Mouse (Mus musculus): Measurements from ENCODE around the gene Slc39a11. TPM values are rescaled to one million over a fixed set of nuclear protein-coding genes. Genes with fewer than 3 reads are reported as not detected.

Gene Slc39a11
- polyA plus RNA-seq, 1 experiment from 2014 or later = 33.9 TPM

- peaks cover 14% of the 10 kb centered on the region for H3K4me1 ChIP-seq
- no peaks in the 10 kb centered on the region for H3K9me3 ChIP-seq
- peaks cover 34% of the 10 kb centered on the region for H3K27me3 ChIP-seq (replicated peaks)
- H3K9ac ChIP-seq = peak overlapping the region; percentile 83
- peak overlapping the region; percentile 73 for H3K4me3 ChIP-seq
- under 1% methylated on average over 42 of the region's 42 CpGs for WGBS
- ATAC-seq (replicated peaks) = peak; percentile 92
- H3K36me3 ChIP-seq (replicated peaks) = no peaks in the 10 kb centered on the region
- peak overlapping the region; percentile 87 for H3K27ac ChIP-seq
- peak overlapping the region; percentile 72 for H3K4me2 ChIP-seq
Observed at GRCm38 (mm10) chr11:113201470-113201997, 448.3 kb downstream of the Slc39a11 start.

- Histone ChIP-seq H3K4me3 (peak overlapping the region; percentile 73), H3K9me3 (no peaks in the 10 kb centered on the region), H3K9ac (peak overlapping the region; percentile 83), H3K36me3 (replicated peaks) (no peaks in the 10 kb centered on the region), H3K27me3 (replicated peaks) (peaks cover 29% of the 10 kb centered on the region), H3K4me1 (peaks cover 14% of the 10 kb centered on the region), H3K27ac (no peak overlapping the region; the same call in 1 of the 2 replicates), H3K4me2 (peak overlapping the region; percentile 72)
- ATAC-seq (replicated peaks) = 0 out of 2 replicates have a peak, but pooled peaks have one; percentile 40
- WGBS = 11% methylated on average over 15 of the region's 15 CpGs
Observed at GRCm38 (mm10) chr11:113200901-113201300, 449.0 kb downstream of the Slc39a11 start.

- peak overlapping the region; percentile 72 for H3K4me2 ChIP-seq
- H3K27ac ChIP-seq = no peak overlapping the region
- no peak overlapping the region for H3K9ac ChIP-seq
- peaks cover 14% of the 10 kb centered on the region for H3K4me1 ChIP-seq
- peak overlapping the region; percentile 73; the same call in 1 of the 2 replicates for H3K4me3 ChIP-seq
- ATAC-seq (replicated peaks) = no peak
- no peaks in the 10 kb centered on the region for H3K36me3 ChIP-seq (replicated peaks)
- H3K27me3 ChIP-seq (replicated peaks) = peaks cover 5% of the 10 kb centered on the region
- H3K9me3 ChIP-seq = no peaks in the 10 kb centered on the region
- WGBS = 89% methylated on average over 15 of the region's 15 CpGs
Observed at GRCm38 (mm10) chr11:113198586-113198985, 451.3 kb downstream of the Slc39a11 start.

GRCm38 (mm10) chr11:113197624-113198023 lies 452.3 kb downstream of the Slc39a11 start:
- H3K9me3 ChIP-seq = no peaks in the 10 kb centered on the region
- H3K4me3 ChIP-seq = no peak overlapping the region
- H3K9ac ChIP-seq = no peak overlapping the region
- WGBS = 88% methylated on average over 8 of the region's 8 CpGs
- no peaks in the 10 kb centered on the region; the same call in 1 of the 2 replicates for H3K27me3 ChIP-seq (replicated peaks)
- H3K4me2 ChIP-seq = peak overlapping the region; percentile 7; the same call in 1 of the 2 replicates
- no peaks in the 10 kb centered on the region for H3K36me3 ChIP-seq (replicated peaks)
- H3K4me1 ChIP-seq = peaks cover 18% of the 10 kb centered on the region
- no peak overlapping the region for H3K27ac ChIP-seq
- no peak for ATAC-seq (replicated peaks)

GRCm38 (mm10) chr11:113196234-113197007 lies 453.5 kb downstream of the Slc39a11 start:
- H3K4me1 ChIP-seq = peaks cover 21% of the 10 kb centered on the region
- no peaks in the 10 kb centered on the region for H3K36me3 ChIP-seq (replicated peaks)
- H3K4me2 ChIP-seq = no peak overlapping the region
- no peaks in the 10 kb centered on the region for H3K9me3 ChIP-seq
- no peak for ATAC-seq (replicated peaks)
- no peak overlapping the region for H3K9ac ChIP-seq
- H3K27me3 ChIP-seq (replicated peaks) = no peaks in the 10 kb centered on the region
- H3K27ac ChIP-seq = no peak overlapping the region
- 87% methylated on average over 19 of the region's 19 CpGs for WGBS
- H3K4me3 ChIP-seq = no peak overlapping the region

Other genes with a start within 250 kb of the Slc39a11 start
- gene Sstr2, start 30.7 kb downstream of the Slc39a11 start, polyA plus RNA-seq (2015; fragmentation: Nextera tagmentation; extraction: Ambion mirVana) = 15.5 and 20.5 TPM in 2 replicates
- 39.8 and 40.7 TPM in 2 replicates for gene Cog1, start 910 bp downstream of the Slc39a11 start, polyA plus RNA-seq (2015; fragmentation: Nextera tagmentation; extraction: Ambion mirVana)
- gene Fam104a, start 34.1 kb upstream of the Slc39a11 start, polyA plus RNA-seq (2015; fragmentation: Nextera tagmentation; extraction: Ambion mirVana) = 42.9 and 43.1 TPM in 2 replicates
- 30.3 and 30.7 TPM in 2 replicates for gene D11Wsu47e, start 34.3 kb upstream of the Slc39a11 start, polyA plus RNA-seq (2015; fragmentation: Nextera tagmentation; extraction: Ambion mirVana)
- 0.22 and 0.73 TPM in 2 replicates for gene Cpsf4l, start 59.9 kb upstream of the Slc39a11 start, polyA plus RNA-seq (2015; fragmentation: Nextera tagmentation; extraction: Ambion mirVana)
- gene Cdc42ep4, start 101.8 kb upstream of the Slc39a11 start, polyA plus RNA-seq (2015; fragmentation: Nextera tagmentation; extraction: Ambion mirVana) = 72.0 and 72.4 TPM in 2 replicates